Mouse (Mus musculus) forebrain, embryonic 12.5 days (tissue): ENCODE results near the gene Aldh8a1. TPM values are rescaled to one million over a fixed set of nuclear protein-coding genes. Genes with fewer than 3 reads are reported as not detected.

Experiments
- ATAC-seq: fragments of 200-750 bp; cut with Nextera tagmentation; 2 replicates; pipeline ENCODE4 v1.8.0; 2017; ENCODE audit warnings: moderate TSS enrichment; ENCODE audit not compliant: low FRiP score
- H3K27ac ChIP-seq: fragments of 300-500 bp; sonication (generic); 2 replicates; pipeline ENCODE4 v1.5.1; 2016; ENCODE audit warnings: mild to moderate bottlenecking
- H3K27me3 ChIP-seq: fragments of 300-500 bp; sonication (generic); 2 replicates; pipeline ENCODE4 v1.6.1; 2016; ENCODE audit warnings: mild to moderate bottlenecking
- H3K36me3 ChIP-seq: fragments of 300-500 bp; sonication (generic); replicated peaks from 2 replicates; pipeline ENCODE4 v1.6.1; 2016; ENCODE audit warnings: mild to moderate bottlenecking
- H3K4me1 ChIP-seq: fragments of 300-500 bp; sonication (generic); 2 replicates; pipeline ENCODE4 v1.6.1; 2016
- H3K4me2 ChIP-seq: fragments of 300-500 bp; sonication (generic); 2 replicates; pipeline ENCODE4 v1.6.1; 2016; ENCODE audit warnings: mild to moderate bottlenecking, moderate library complexity
- H3K4me3 ChIP-seq: fragments of 300-500 bp; sonication (generic); replicated peaks from 2 replicates; pipeline ENCODE4 v1.5.1; 2016; ENCODE audit warnings: mild to moderate bottlenecking
- H3K9ac ChIP-seq: fragments of 300-500 bp; sonication (generic); 2 replicates; pipeline ENCODE4 v1.6.1; 2016; ENCODE audit warnings: mild to moderate bottlenecking
- H3K9me3 ChIP-seq: fragments of 300-500 bp; sonication (generic); 2 replicates; pipeline ENCODE4 v1.6.1; 2016
- WGBS: fragments of 180-500 bp; shearing (Covaris S2); methylation state at CpG from one replicate; pipeline ENCODE4 v1.1.7; 2016; 5-methylcytosine and 5-hydroxymethylcytosine counted together
- polyA plus RNA-seq: library from polyadenylated mRNA; unstranded; fragments of >200 nt; fragmentation: Nextera tagmentation; extraction: Ambion mirVana; gene quantifications from 2 replicates; pipeline ENCODE4 v1.2.1, GENCODE M21; 2016

Gene Aldh8a1
- polyA plus RNA-seq, 1 experiment from 2014 or later = not detected

DNA sequence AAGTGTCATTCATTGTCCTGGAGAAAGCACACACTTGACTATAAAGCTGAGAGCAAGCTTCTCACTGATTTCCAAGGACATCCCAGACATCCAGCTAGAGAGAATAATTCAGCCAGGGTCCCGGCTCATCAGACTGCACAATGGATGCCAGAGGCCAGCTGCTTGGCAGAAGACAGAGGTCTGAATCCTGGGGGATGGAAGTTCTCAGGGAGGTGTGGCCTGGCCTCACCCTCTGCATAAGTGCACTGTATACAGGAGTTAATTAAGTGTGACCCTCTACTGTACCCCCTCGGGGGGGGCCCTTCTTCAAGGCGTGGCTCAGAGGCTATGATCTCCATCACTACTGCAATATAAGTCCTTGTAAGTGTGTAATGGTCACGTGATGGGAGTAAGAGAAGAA lies 24.2 kb downstream of the Aldh8a1 start:
- no peaks in the 10 kb centered on the region for H3K27me3 ChIP-seq
- WGBS = 78% methylated on average over 4 of the region's 4 CpGs
- no peaks in the 10 kb centered on the region for H3K9me3 ChIP-seq
- H3K9ac ChIP-seq = no peak overlapping the region
- no peak overlapping the region for H3K4me3 ChIP-seq
- no peaks in the 10 kb centered on the region for H3K36me3 ChIP-seq
- H3K4me2 ChIP-seq = no peak overlapping the region
- no peak for ATAC-seq
- peaks cover 3% of the 10 kb centered on the region; the same call in 1 of the 2 replicates for H3K4me1 ChIP-seq
- no peak overlapping the region for H3K27ac ChIP-seq

DNA sequence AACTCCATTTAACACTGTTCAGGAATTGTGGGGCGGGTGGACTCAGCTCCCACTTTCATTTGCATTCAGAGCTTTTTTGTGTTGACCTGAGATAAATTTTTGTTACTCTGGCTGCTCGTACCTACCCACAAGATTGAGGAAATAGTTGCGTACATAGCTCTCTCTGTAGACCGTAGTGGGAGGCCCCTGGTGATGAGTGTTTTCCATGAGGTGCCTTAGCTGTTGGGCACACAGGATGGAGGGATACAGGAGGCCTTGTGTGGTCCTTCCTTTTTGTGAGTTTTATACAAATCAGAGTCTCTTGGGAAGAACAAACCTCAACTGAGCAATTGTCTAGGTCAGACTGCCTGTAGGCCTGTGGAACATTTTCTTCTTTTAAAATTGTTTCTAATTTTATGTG lies 27.7 kb downstream of the Aldh8a1 start:
- no peaks in the 10 kb centered on the region for H3K9me3 ChIP-seq
- ATAC-seq = no peak
- no peak overlapping the region for H3K9ac ChIP-seq
- H3K27me3 ChIP-seq = no peaks in the 10 kb centered on the region
- 96% methylated on average over 4 of the region's 4 CpGs for WGBS
- H3K4me3 ChIP-seq = no peak overlapping the region
- no peak overlapping the region for H3K27ac ChIP-seq
- H3K4me1 ChIP-seq = peaks cover 3% of the 10 kb centered on the region; the same call in 1 of the 2 replicates
- H3K4me2 ChIP-seq = no peak overlapping the region
- no peaks in the 10 kb centered on the region for H3K36me3 ChIP-seq

DNA sequence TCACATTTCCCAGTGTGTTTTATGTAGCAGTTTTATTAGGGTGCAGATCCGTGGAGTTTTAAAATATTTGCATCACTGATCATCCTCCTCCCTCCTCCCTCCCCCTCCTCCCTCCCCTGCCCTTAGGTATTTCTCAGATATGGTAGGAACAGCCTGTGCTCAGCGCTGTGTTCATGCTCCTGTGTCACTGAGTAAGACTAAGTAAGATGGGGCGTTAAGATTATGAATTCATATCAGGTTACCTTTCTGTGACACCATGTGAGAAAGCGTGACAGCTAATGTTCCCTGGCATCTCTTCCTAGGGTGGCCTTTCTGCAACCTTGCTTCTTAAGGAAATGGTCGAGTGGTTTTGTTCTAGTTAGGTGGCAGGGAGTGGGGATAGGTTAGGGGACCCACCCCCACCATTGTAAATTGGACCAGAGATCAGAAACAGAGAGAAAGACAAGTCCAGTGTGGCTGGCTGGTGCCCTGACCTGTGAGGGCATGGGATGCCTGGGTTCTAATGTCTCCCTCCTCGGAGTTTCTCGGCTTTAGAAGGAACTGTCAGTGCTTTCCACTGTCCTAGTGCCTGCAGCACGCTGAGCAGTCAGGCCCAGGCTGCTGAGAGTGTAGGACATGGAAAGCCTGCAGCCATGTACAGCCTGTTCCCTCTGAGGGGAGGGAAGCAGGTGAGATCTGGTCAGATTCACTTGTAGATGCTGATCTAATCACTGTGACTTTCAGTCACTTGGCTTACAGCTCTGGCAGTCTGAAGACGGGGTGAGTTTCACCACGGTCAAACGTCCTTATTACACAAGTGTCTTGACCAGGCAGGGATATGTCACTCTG lies 28.8 kb downstream of the Aldh8a1 start:
- Histone ChIP-seq H3K9ac (no peak overlapping the region), H3K27ac (no peak overlapping the region), H3K4me2 (no peak overlapping the region), H3K4me1 (peaks cover 3% of the 10 kb centered on the region; the same call in 1 of the 2 replicates), H3K9me3 (no peaks in the 10 kb centered on the region), H3K36me3 (no peaks in the 10 kb centered on the region), H3K4me3 (no peak overlapping the region), H3K27me3 (no peaks in the 10 kb centered on the region)
- WGBS = 84% methylated on average over 11 of the region's 11 CpGs
- ATAC-seq = no peak

GRCm38 (mm10) chr10:21410711-21411110 lies 33.6 kb downstream of the Aldh8a1 start:
- H3K4me1 ChIP-seq = no peaks in the 10 kb centered on the region
- H3K4me2 ChIP-seq = no peak overlapping the region
- no peak overlapping the region for H3K4me3 ChIP-seq
- H3K9me3 ChIP-seq = no peaks in the 10 kb centered on the region
- H3K27ac ChIP-seq = no peak overlapping the region
- no peaks in the 10 kb centered on the region for H3K27me3 ChIP-seq
- ATAC-seq = no peak
- H3K36me3 ChIP-seq = no peaks in the 10 kb centered on the region
- H3K9ac ChIP-seq = no peak overlapping the region
- WGBS = 84% methylated on average over 5 of the region's 5 CpGs

GRCm38 (mm10) chr10:21411621-21412205 lies 34.6 kb downstream of the Aldh8a1 start:
- Histone ChIP-seq H3K9me3 (no peaks in the 10 kb centered on the region), H3K4me2 (no peak overlapping the region), H3K9ac (no peak overlapping the region), H3K36me3 (no peaks in the 10 kb centered on the region), H3K4me3 (no peak overlapping the region), H3K27ac (no peak overlapping the region), H3K4me1 (no peaks in the 10 kb centered on the region), H3K27me3 (no peaks in the 10 kb centered on the region)
- no peak for ATAC-seq
- 82% methylated on average over 6 of the region's 6 CpGs for WGBS

GRCm38 (mm10) chr10:21415031-21415430 lies 37.9 kb downstream of the Aldh8a1 start:
- 82% methylated on average over 4 of the region's 4 CpGs for WGBS
- no peak overlapping the region for H3K9ac ChIP-seq
- H3K4me1 ChIP-seq = no peaks in the 10 kb centered on the region
- H3K9me3 ChIP-seq = no peaks in the 10 kb centered on the region
- no peaks in the 10 kb centered on the region for H3K27me3 ChIP-seq
- no peaks in the 10 kb centered on the region for H3K36me3 ChIP-seq
- no peak overlapping the region for H3K4me3 ChIP-seq
- H3K4me2 ChIP-seq = no peak overlapping the region
- ATAC-seq = no peak
- H3K27ac ChIP-seq = no peak overlapping the region

DNA sequence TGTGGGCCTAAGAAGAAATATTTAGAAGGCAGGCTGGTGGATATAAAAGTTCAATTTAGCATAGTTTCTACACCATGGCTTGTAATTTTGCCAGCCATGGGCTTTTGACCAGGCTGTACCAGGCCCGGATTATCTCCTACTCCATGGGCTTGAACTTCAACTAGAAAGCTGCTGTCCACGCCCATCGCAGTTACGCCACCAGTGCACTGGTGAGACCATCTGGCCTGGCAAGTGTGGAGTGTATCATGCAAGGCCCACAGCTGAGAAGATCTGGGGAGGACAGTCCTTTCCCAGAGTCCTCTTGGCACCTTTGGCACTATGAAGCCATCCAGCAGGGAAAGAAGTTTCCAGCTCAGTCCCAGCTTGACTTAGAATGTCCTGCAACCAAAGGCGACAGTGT lies 39.1 kb downstream of the Aldh8a1 start:
- Histone ChIP-seq H3K27me3 (no peaks in the 10 kb centered on the region), H3K4me1 (no peaks in the 10 kb centered on the region), H3K9me3 (no peaks in the 10 kb centered on the region), H3K4me3 (no peak overlapping the region), H3K36me3 (no peaks in the 10 kb centered on the region), H3K4me2 (no peak overlapping the region), H3K27ac (no peak overlapping the region), H3K9ac (no peak overlapping the region)
- ATAC-seq = no peak
- 96% methylated on average over 5 of the region's 5 CpGs for WGBS

GRCm38 (mm10) chr10:21419188-21419587 lies 42.1 kb downstream of the Aldh8a1 start:
- no peaks in the 10 kb centered on the region for H3K27me3 ChIP-seq
- WGBS = 85% methylated on average over 14 of the region's 14 CpGs
- ATAC-seq = no peak

DNA sequence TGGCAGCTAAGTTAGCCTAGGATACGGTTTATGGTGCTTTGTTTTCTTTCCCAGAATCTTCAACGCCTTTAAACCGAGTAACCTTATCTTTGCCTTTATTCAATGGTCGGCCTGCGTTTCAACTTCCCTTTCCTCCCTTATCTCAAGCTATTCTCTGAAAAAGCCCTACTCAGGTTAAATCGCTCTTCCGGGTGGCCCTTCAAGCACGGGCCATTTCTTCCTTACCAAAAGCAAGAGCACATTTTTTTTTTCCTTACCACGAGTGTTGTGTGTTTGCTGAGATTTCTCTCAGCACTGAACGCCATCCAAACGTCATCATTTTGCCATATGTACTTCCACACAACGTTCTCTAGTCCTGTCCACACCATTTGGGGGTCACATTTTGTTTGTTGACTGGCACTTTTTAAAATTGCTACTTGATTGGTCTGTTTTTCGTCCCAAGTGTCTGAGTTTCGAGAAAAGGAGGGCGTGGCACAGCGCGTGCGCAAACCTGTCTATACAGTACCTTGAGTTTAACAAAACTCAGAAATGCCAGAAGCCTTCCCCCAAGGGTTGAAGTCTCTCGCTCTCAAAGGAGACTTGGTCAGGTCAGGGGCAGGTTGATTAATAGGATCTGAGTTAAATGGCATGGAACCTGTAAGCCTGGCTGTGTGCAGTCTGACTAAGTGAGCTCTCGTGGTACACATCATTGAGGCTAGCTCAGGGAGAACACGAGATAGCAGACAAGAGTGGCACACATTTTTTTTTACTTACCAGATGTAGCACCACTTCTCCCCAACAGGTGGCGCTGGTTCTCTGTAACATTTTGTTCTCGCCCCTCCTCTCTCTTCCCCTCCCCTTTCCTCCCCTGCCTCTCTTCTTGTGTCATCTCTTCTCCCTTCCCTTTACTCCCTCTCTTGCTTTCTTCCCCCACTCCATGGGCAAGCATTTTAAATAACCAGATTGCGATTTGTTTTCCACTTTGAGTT lies 43.6 kb downstream of the Aldh8a1 start:
- no peaks in the 10 kb centered on the region for H3K27me3 ChIP-seq
- H3K4me3 ChIP-seq = no peak overlapping the region
- 75% methylated on average over 24 of the region's 24 CpGs for WGBS
- H3K9me3 ChIP-seq = no peaks in the 10 kb centered on the region
- H3K4me2 ChIP-seq = no peak overlapping the region
- ATAC-seq = no peak
- H3K9ac ChIP-seq = no peak overlapping the region
- no peaks in the 10 kb centered on the region for H3K36me3 ChIP-seq
- H3K4me1 ChIP-seq = no peaks in the 10 kb centered on the region
- H3K27ac ChIP-seq = no peak overlapping the region

More at GRCm38 (mm10) chr10:21419188-21419587, 42.1 kb downstream of the Aldh8a1 start:
- Histone ChIP-seq H3K9me3 (no peaks in the 10 kb centered on the region), H3K27ac (no peak overlapping the region), H3K4me1 (no peaks in the 10 kb centered on the region), H3K4me2 (no peak overlapping the region), H3K9ac (no peak overlapping the region), H3K36me3 (no peaks in the 10 kb centered on the region), H3K4me3 (no peak overlapping the region)

GRCm38 (mm10) chr10:21426515-21426914 lies 49.4 kb downstream of the Aldh8a1 start:
- no peaks in the 10 kb centered on the region for H3K27me3 ChIP-seq
- WGBS = 76% methylated on average over 3 of the region's 3 CpGs
- no peaks in the 10 kb centered on the region for H3K9me3 ChIP-seq
- H3K36me3 ChIP-seq = no peaks in the 10 kb centered on the region
- no peak overlapping the region for H3K27ac ChIP-seq
- H3K4me3 ChIP-seq = no peak overlapping the region
- H3K9ac ChIP-seq = no peak overlapping the region
- no peak overlapping the region for H3K4me2 ChIP-seq
- no peak for ATAC-seq
- no peaks in the 10 kb centered on the region for H3K4me1 ChIP-seq

GRCm38 (mm10) chr10:21427996-21428395 lies 50.9 kb downstream of the Aldh8a1 start:
- Histone ChIP-seq H3K4me2 (no peak overlapping the region), H3K9me3 (no peaks in the 10 kb centered on the region), H3K4me3 (no peak overlapping the region), H3K27ac (no peak overlapping the region), H3K27me3 (no peaks in the 10 kb centered on the region), H3K4me1 (no peaks in the 10 kb centered on the region), H3K9ac (no peak overlapping the region), H3K36me3 (no peaks in the 10 kb centered on the region)
- ATAC-seq = no peak
- WGBS = 72% methylated on average over 6 of the region's 6 CpGs

DNA sequence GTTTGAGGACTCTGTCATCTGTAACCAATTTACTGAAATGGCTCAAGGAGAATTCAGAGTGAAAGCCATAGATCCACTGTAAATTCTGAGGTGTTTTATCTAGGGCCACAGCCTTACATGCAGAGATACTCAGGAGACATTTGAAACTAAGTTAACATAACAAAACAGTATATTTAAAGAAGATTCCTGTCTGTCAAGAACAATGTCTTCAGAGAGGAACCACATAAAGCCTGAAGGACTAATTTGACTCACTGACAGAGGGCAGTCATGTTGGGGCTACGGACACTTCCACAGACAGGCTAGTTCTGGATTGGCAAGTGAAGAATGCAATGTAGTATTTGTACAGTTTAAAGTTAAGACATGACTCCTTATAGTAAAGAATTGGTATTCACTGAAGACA lies 62.2 kb downstream of the Aldh8a1 start:
- Histone ChIP-seq H3K4me2 (no peak overlapping the region), H3K4me3 (no peak overlapping the region), H3K36me3 (no peaks in the 10 kb centered on the region), H3K9me3 (no peaks in the 10 kb centered on the region), H3K9ac (no peak overlapping the region), H3K27me3 (no peaks in the 10 kb centered on the region), H3K4me1 (no peaks in the 10 kb centered on the region), H3K27ac (no peak overlapping the region)
- WGBS = 82% methylated on average over 1 of the region's 1 CpGs
- ATAC-seq = no peak
